Mouse (Mus musculus) lung, embryonic 16.5 days (tissue): Measurements from ENCODE around the gene Nbeal2. TPM values are rescaled to one million over a fixed set of nuclear protein-coding genes. Genes with fewer than 3 reads are reported as not detected.
A peak's percentile ranks its signal among the peaks of the same experiment; 100 is the strongest.

Experiments used
- ATAC-seq: fragments of 200-750 bp; cut with Nextera tagmentation; 2 replicates; pipeline ENCODE4 v1.8.0; 2017; ENCODE audit warnings: low read depth, mild to moderate bottlenecking, moderate library complexity
- H3K27ac ChIP-seq: fragments of 300-500 bp; sonication (generic); 2 replicates; pipeline ENCODE4 v1.5.1; 2014; ENCODE audit warnings: mild to moderate bottlenecking, control low read depth, low read length
- H3K27me3 ChIP-seq: fragments of 300-500 bp; sonication (generic); 2 replicates; pipeline ENCODE4 v1.6.1; 2014; ENCODE audit warnings: low read depth, low read length, mixed read lengths; ENCODE audit not compliant: control insufficient read depth, insufficient read depth
- H3K36me3 ChIP-seq: fragments of 300-500 bp; sonication (generic); 2 replicates; pipeline ENCODE4 v1.6.1; 2014; ENCODE audit warnings: low read length; ENCODE audit not compliant: control insufficient read depth, insufficient read depth
- H3K4me1 ChIP-seq: fragments of 300-500 bp; sonication (generic); replicated peaks from 2 replicates; pipeline ENCODE4 v1.6.1; 2014; ENCODE audit warnings: low read length, mixed read lengths; ENCODE audit not compliant: control insufficient read depth, insufficient read depth
- H3K4me2 ChIP-seq: fragments of 300-500 bp; sonication (generic); 2 replicates; pipeline ENCODE4 v1.6.1; 2014; ENCODE audit warnings: low read depth, low read length, control low read depth
- H3K4me3 ChIP-seq: fragments of 300-500 bp; sonication (generic); 2 replicates; pipeline ENCODE4 v1.5.1; 2014; ENCODE audit warnings: mild to moderate bottlenecking, low read length, control low read depth
- H3K9ac ChIP-seq: fragments of 300-500 bp; sonication (generic); 2 replicates; pipeline ENCODE4 v1.6.1; 2014; ENCODE audit warnings: low read length, control low read depth
- H3K9me3 ChIP-seq: fragments of 300-500 bp; sonication (generic); 2 replicates; pipeline ENCODE4 v1.6.1; 2016; ENCODE audit warnings: low read length; ENCODE audit not compliant: control insufficient read depth
- WGBS: fragments of 180-500 bp; shearing (Covaris S2); extraction: QIAGEN DNeasy Blood & Tissue Kit; methylation state at CpG from one replicate; pipeline ENCODE4 v1.1.7; 2014; 5-methylcytosine and 5-hydroxymethylcytosine counted together
- polyA plus RNA-seq: library from polyadenylated mRNA; unstranded; fragments of >200 nt; fragmentation: Nextera tagmentation; extraction: Ambion mirVana; gene quantifications from 2 replicates; pipeline ENCODE4 v1.2.1, GENCODE M21; 2015

Nbeal2 gene
- polyA plus RNA-seq, 1 experiment from 2014 or later = 5.0 TPM

- peak within 1 kb of the TSS; percentile 87 for H3K27ac ChIP-seq
- H3K27me3 ChIP-seq = peaks cover 9% of the 10 kb centered on the region; the same call in 1 of the 2 replicates
- H3K9ac ChIP-seq = peak within 1 kb of the TSS; percentile 76
- peak; percentile 90 for ATAC-seq
- peak within 1 kb of the TSS; percentile 82 for H3K4me2 ChIP-seq
- peaks cover 8% of the 10 kb centered on the region; the same call in 1 of the 2 replicates for H3K36me3 ChIP-seq
- peak within 1 kb of the TSS; percentile 64 for H3K4me3 ChIP-seq
- peaks cover 39% of the 10 kb centered on the region for H3K4me1 ChIP-seq
- under 1% methylated on average over 52 of the region's 52 CpGs for WGBS
- H3K9me3 ChIP-seq = no peaks in the 10 kb centered on the region
These were observed 2.6 kb upstream of the Nbeal2 start, which contains the start of gene Ccdc12 for GRCm38 (mm10) chr9:110656249-110657221. TSS of gene Ccdc12 (plus strand) at chr9:110656503.

DNA sequence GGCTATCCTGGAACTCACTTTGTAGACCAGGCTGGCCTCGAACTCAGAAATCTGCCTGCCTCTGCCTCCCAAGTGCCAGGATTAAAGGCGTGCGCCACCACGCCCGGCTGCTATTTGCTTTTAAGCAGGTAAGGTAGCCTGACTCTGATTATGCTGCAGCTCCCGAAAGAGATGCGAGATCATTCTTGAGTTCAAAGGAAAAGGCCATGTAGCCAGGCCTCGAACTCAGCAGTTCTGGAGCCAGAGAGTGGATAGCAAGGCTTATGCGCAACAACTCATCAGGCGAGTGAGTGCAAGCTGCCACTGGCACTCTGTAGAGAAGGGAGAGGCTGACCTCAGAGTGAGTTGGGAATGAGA lies 1.7 kb upstream of the Nbeal2 start:
- H3K27ac ChIP-seq = peak overlapping the region; percentile 85
- peak overlapping the region; percentile 7; the same call in 1 of the 2 replicates for H3K9ac ChIP-seq
- H3K4me1 ChIP-seq = peaks cover 40% of the 10 kb centered on the region
- H3K36me3 ChIP-seq = peaks cover 8% of the 10 kb centered on the region; the same call in 1 of the 2 replicates
- H3K9me3 ChIP-seq = no peaks in the 10 kb centered on the region
- peak overlapping the region; percentile 64 for H3K4me3 ChIP-seq
- 70% methylated on average over 10 of the region's 10 CpGs for WGBS
- peak overlapping the region; percentile 51 for H3K4me2 ChIP-seq
- ATAC-seq = no peak
- peaks cover 9% of the 10 kb centered on the region; the same call in 1 of the 2 replicates for H3K27me3 ChIP-seq

DNA sequence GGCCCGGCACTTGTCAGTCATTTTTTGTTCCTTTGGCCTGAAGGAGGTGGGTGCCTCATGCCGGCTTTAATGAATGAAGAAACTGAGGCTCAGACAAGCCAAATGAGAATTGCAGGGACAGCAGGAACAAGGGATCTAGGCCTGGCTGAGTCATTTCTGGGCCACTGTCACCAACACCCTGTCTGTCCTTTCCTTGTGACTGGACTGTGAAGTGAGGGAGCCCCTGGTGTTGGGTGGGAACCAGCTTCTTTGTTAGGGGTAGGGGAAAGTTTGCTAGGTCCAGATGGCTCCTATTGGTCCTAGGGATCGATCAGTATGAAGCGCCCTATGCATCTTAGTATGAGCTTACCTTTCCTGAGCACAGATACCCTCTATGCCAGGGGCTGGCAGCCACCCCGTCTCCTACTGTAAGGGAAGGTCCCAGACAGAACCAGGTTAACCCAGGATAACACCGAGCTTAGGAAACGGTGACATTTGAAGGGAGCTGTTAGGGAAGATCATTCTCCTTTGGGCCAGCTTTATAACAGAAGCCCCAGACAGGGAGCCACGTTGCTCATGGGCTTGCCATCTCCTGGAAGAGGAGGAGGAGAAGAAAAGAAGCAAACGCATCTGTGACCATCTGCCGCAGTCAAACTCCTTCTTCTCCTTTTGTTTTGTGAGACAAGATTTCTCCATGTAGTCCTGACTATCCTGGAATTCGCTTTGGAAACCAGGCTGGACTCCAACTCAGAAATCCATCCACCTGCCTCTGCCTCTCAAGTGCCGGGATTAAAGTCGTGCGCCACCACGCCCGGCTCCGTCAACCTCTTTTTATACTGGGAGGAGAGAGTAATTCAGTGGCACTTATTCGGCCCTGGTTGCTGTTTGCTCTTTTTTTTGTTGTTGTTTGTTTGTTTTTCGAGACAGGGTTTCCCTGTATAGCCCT lies 1.0 kb upstream of the Nbeal2 start:
- Histone ChIP-seq H3K36me3 (peaks cover 8% of the 10 kb centered on the region; the same call in 1 of the 2 replicates), H3K9me3 (no peaks in the 10 kb centered on the region), H3K4me2 (peak overlapping the region; percentile 93), H3K9ac (no peak overlapping the region), H3K4me1 (peaks cover 40% of the 10 kb centered on the region), H3K27ac (peak overlapping the region; percentile 85), H3K27me3 (peaks cover 9% of the 10 kb centered on the region; the same call in 1 of the 2 replicates), H3K4me3 (no peak overlapping the region)
- no peak for ATAC-seq
- 77% methylated on average over 19 of the region's 19 CpGs for WGBS

- Histone ChIP-seq H3K27me3 (peaks cover 9% of the 10 kb centered on the region; the same call in 1 of the 2 replicates), H3K4me2 (peak overlapping the region; percentile 93), H3K4me3 (peak overlapping the region; percentile 70), H3K27ac (peak overlapping the region; percentile 83), H3K9ac (peak overlapping the region; percentile 82), H3K36me3 (no peaks in the 10 kb centered on the region), H3K4me1 (peaks cover 40% of the 10 kb centered on the region), H3K9me3 (no peaks in the 10 kb centered on the region)
- WGBS = 15% methylated on average over 14 of the region's 14 CpGs
- no peak for ATAC-seq
These were observed 852 bp downstream of the Nbeal2 start for GRCm38 (mm10) chr9:110652963-110653654.

DNA sequence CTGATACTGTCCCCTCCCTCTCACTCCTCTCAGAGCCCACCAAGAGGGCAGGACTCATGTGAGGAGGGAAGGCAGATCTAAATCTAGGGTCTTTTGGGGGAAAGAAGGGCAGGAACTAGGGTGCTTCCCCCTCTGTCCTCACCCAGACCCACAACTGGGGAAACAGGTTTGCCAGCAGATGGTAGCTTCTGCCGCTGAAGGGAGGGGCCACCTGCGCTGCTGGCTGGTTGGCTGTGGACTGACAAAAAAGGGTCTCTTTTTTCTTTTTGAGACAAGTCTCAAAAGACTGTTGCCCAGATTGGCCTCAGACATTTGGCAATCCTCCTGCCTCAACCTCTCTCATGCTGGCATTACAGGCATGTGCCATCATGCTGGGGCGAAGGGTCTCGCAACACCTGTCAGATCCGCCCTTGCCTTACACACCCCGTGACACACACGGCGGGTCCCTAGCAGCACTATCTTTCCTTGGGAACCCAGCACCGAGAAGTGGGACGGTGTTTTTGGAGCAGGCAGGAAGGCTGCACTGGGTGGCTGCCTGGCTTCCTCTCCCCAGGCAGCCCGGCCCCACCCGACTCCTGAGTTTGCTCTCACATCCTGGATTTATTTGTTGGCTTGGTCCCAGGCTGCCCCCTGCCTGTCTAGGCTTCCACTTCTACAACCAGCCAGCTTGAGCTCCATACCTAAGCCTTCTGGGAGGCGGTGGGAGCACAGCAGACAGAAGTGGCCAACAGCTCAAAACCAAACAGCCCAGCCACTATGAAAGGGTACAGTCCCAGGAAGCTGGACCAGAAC lies 1.8 kb downstream of the Nbeal2 start:
- Histone ChIP-seq H3K4me1 (peaks cover 30% of the 10 kb centered on the region), H3K9me3 (no peaks in the 10 kb centered on the region), H3K9ac (peak overlapping the region; percentile 82), H3K4me3 (peak overlapping the region; percentile 70), H3K4me2 (peak overlapping the region; percentile 93), H3K27ac (peak overlapping the region; percentile 83), H3K36me3 (no peaks in the 10 kb centered on the region), H3K27me3 (peaks cover 9% of the 10 kb centered on the region; the same call in 1 of the 2 replicates)
- peak; percentile 10; the same call in 1 of the 2 replicates for ATAC-seq
- 21% methylated on average over 13 of the region's 13 CpGs for WGBS

DNA sequence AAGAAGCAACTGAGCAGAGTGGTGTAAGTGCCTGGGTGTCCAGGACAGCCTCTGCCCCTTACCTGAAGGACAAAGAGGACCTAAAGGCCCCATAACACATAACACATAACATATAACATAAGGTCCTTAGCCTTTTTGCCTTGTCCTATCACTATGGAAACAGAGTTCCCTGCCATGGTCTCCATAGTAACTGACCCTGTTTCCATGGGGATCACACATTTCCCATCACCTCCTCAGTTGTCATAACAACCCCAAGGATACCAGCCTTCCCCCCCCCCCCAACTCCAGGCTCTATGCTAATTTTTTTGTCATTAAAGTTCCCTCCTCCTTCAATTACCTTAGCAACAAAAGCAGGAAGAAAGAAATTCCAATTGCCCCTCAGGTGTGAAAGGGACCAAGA lies 4.2 kb downstream of the Nbeal2 start:
- no peak overlapping the region for H3K4me2 ChIP-seq
- H3K9me3 ChIP-seq = no peaks in the 10 kb centered on the region
- H3K27ac ChIP-seq = no peak overlapping the region
- H3K9ac ChIP-seq = no peak overlapping the region
- H3K36me3 ChIP-seq = no peaks in the 10 kb centered on the region
- H3K4me1 ChIP-seq = peaks cover 19% of the 10 kb centered on the region
- no peak for ATAC-seq
- peaks cover 9% of the 10 kb centered on the region; the same call in 1 of the 2 replicates for H3K27me3 ChIP-seq
- no peak overlapping the region for H3K4me3 ChIP-seq

GRCm38 (mm10) chr9:110645219-110645618 lies 8.7 kb downstream of the Nbeal2 start:
- peak; percentile 30; the same call in 1 of the 2 replicates for ATAC-seq
- Histone ChIP-seq H3K27ac (no peak overlapping the region), H3K9me3 (no peaks in the 10 kb centered on the region), H3K4me1 (no peaks in the 10 kb centered on the region), H3K27me3 (no peaks in the 10 kb centered on the region), H3K9ac (no peak overlapping the region), H3K4me3 (no peak overlapping the region), H3K4me2 (no peak overlapping the region), H3K36me3 (no peaks in the 10 kb centered on the region)
- WGBS = 68% methylated on average over 9 of the region's 9 CpGs

DNA sequence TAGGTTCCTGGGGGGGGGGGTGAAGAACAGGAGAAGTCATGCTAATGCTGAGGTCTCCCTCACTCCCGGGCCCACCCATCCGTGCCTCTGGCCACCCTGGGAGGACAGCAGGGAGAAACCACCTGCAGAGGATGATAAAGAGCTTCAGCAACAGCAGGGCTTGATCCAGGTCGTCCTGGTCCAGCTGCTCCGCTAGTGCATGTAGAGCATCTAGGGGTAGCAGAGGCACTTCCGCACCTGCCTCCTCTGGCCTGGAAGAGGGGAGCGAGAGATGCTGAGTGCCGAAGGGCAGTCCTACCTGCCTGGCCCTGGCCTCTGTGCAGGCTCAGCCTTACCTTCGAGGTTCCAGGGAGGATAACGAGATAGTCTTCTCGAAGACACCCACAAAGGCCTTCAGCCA lies 9.7 kb downstream of the Nbeal2 start:
- H3K36me3 ChIP-seq = no peaks in the 10 kb centered on the region
- no peaks in the 10 kb centered on the region for H3K4me1 ChIP-seq
- no peak overlapping the region for H3K9ac ChIP-seq
- no peaks in the 10 kb centered on the region for H3K27me3 ChIP-seq
- ATAC-seq = no peak
- no peak overlapping the region for H3K4me3 ChIP-seq
- H3K4me2 ChIP-seq = no peak overlapping the region
- H3K27ac ChIP-seq = no peak overlapping the region
- H3K9me3 ChIP-seq = no peaks in the 10 kb centered on the region
- 76% methylated on average over 10 of the region's 10 CpGs for WGBS
